Mouse (Mus musculus): ENCODE data around the gene Mettl7b. TPM values are rescaled to one million over a fixed set of nuclear protein-coding genes. Genes with fewer than 3 reads are reported as not detected.

The Mettl7b gene
- total and polyA plus RNA-seq, 2 experiments from 2014 or later, result not detected

- ATAC-seq (ENCODE audit: insufficient read depth, low read depth) (no peak), DNase-seq (ENCODE audit: low spot score) (no peak)
- no peak overlapping the region for H3K4me3 ChIP-seq (ENCODE audit: low read depth, low read length)
- 75% methylated on average over 1 of the region's 1 CpGs for WGBS
- peaks cover 21% of the 10 kb centered on the region for H3K4me1 ChIP-seq (ENCODE audit: control insufficient read depth, insufficient read depth)
- H3K9me3 ChIP-seq (replicated peaks; ENCODE audit: control insufficient read depth, low read length), result no peaks in the 10 kb centered on the region
- H3K27ac ChIP-seq (ENCODE audit: low read depth), result peak overlapping the region; percentile 91
- no peak overlapping the region for H3K9ac ChIP-seq (replicated peaks; ENCODE audit: low read depth, low read length)
- no peak for TF ChIP-seq CTCF (IDR thresholded peaks at IDR 0.05; ENCODE audit: low read depth)
- TF ChIP-seq EP300 (IDR thresholded peaks at IDR 0.05; ENCODE audit: low read depth), result no peak
- peaks cover 18% of the 10 kb centered on the region for H3K36me3 ChIP-seq (replicated peaks; ENCODE audit: control insufficient read depth, insufficient read depth, low read length)
- no peaks in the 10 kb centered on the region for H3K27me3 ChIP-seq (ENCODE audit: control insufficient read depth, insufficient read depth, low read length)
- no peak overlapping the region for H3K4me2 ChIP-seq (ENCODE audit: low read depth, low read length)
These were observed 39.5 kb downstream of the Mettl7b start for GRCm38 (mm10) chr10:128921251-128921650.

GRCm38 (mm10) chr10:128920736-128921161 is 40.0 kb downstream of the Mettl7b start:
- H3K27me3 ChIP-seq (ENCODE audit: control insufficient read depth, insufficient read depth, low read length), result no peaks in the 10 kb centered on the region
- no peak overlapping the region for H3K9ac ChIP-seq (replicated peaks; ENCODE audit: low read depth, low read length)
- H3K36me3 ChIP-seq (replicated peaks; ENCODE audit: control insufficient read depth, insufficient read depth, low read length), result peaks cover 21% of the 10 kb centered on the region
- peaks cover 21% of the 10 kb centered on the region for H3K4me1 ChIP-seq (ENCODE audit: control insufficient read depth, insufficient read depth)
- H3K27ac ChIP-seq (ENCODE audit: low read depth), result peak overlapping the region; percentile 91
- ATAC-seq (ENCODE audit: insufficient read depth, low read depth), result no peak
- TF ChIP-seq CTCF (IDR thresholded peaks at IDR 0.05; ENCODE audit: low read depth) (no peak), EP300 (IDR thresholded peaks at IDR 0.05; ENCODE audit: low read depth) (no peak)
- H3K4me2 ChIP-seq (ENCODE audit: low read depth, low read length), result no peak overlapping the region
- DNase-seq (ENCODE audit: low spot score), result no peak
- H3K9me3 ChIP-seq (replicated peaks; ENCODE audit: control insufficient read depth, low read length), result no peaks in the 10 kb centered on the region
- no peak overlapping the region for H3K4me3 ChIP-seq (ENCODE audit: low read depth, low read length)
- 46% methylated on average over 3 of the region's 3 CpGs for WGBS

- Histone ChIP-seq H3K4me3 (ENCODE audit: low read depth, low read length) (no peak overlapping the region), H3K9ac (replicated peaks; ENCODE audit: low read depth, low read length) (no peak overlapping the region), H3K27ac (ENCODE audit: low read depth) (peak overlapping the region; percentile 91), H3K9me3 (replicated peaks; ENCODE audit: control insufficient read depth, low read length) (no peaks in the 10 kb centered on the region), H3K4me1 (ENCODE audit: control insufficient read depth, insufficient read depth) (peaks cover 21% of the 10 kb centered on the region), H3K36me3 (replicated peaks; ENCODE audit: control insufficient read depth, insufficient read depth, low read length) (peaks cover 21% of the 10 kb centered on the region), H3K4me2 (ENCODE audit: low read depth, low read length) (no peak overlapping the region), H3K27me3 (ENCODE audit: control insufficient read depth, insufficient read depth, low read length) (no peaks in the 10 kb centered on the region)
- no peak for ATAC-seq (ENCODE audit: insufficient read depth, low read depth)
- 72% methylated on average over 7 of the region's 7 CpGs for WGBS
- TF ChIP-seq EP300 (IDR thresholded peaks at IDR 0.05; ENCODE audit: low read depth) (no peak), CTCF (IDR thresholded peaks at IDR 0.05; ENCODE audit: low read depth) (no peak)
- no peak for DNase-seq (ENCODE audit: low spot score)
These were observed 40.8 kb downstream of the Mettl7b start for GRCm38 (mm10) chr10:128919966-128920365.

- Histone ChIP-seq H3K36me3 (replicated peaks; ENCODE audit: control insufficient read depth, insufficient read depth, low read length) (peaks cover 27% of the 10 kb centered on the region), H3K4me1 (ENCODE audit: control insufficient read depth, insufficient read depth) (peaks cover 20% of the 10 kb centered on the region), H3K9me3 (replicated peaks; ENCODE audit: control insufficient read depth, low read length) (no peaks in the 10 kb centered on the region), H3K27me3 (ENCODE audit: control insufficient read depth, insufficient read depth, low read length) (no peaks in the 10 kb centered on the region), H3K27ac (ENCODE audit: low read depth) (peak overlapping the region; percentile 22; the same call in 1 of the 2 replicates), H3K4me2 (ENCODE audit: low read depth, low read length) (no peak overlapping the region), H3K9ac (replicated peaks; ENCODE audit: low read depth, low read length) (0 out of 2 replicates have a peak overlapping the region, but pooled peaks have one; percentile 26), H3K4me3 (ENCODE audit: low read depth, low read length) (no peak overlapping the region)
- DNase-seq (ENCODE audit: low spot score), result no peak
- TF ChIP-seq EP300 (IDR thresholded peaks at IDR 0.05; ENCODE audit: low read depth) (no peak), CTCF (IDR thresholded peaks at IDR 0.05; ENCODE audit: low read depth) (no peak)
- no peak for ATAC-seq (ENCODE audit: insufficient read depth, low read depth)
- 33% methylated on average over 6 of the region's 6 CpGs for WGBS
These were observed 41.6 kb downstream of the Mettl7b start for GRCm38 (mm10) chr10:128919203-128919631.

- no peak for ATAC-seq (ENCODE audit: insufficient read depth, low read depth)
- DNase-seq (ENCODE audit: low spot score), result no peak
- Histone ChIP-seq H3K4me1 (ENCODE audit: control insufficient read depth, insufficient read depth) (peaks cover 12% of the 10 kb centered on the region), H3K4me3 (ENCODE audit: low read depth, low read length) (no peak overlapping the region), H3K9ac (replicated peaks; ENCODE audit: low read depth, low read length) (no peak overlapping the region), H3K27me3 (ENCODE audit: control insufficient read depth, insufficient read depth, low read length) (no peaks in the 10 kb centered on the region), H3K36me3 (replicated peaks; ENCODE audit: control insufficient read depth, insufficient read depth, low read length) (peaks cover 30% of the 10 kb centered on the region), H3K4me2 (ENCODE audit: low read depth, low read length) (no peak overlapping the region), H3K9me3 (replicated peaks; ENCODE audit: control insufficient read depth, low read length) (no peaks in the 10 kb centered on the region), H3K27ac (ENCODE audit: low read depth) (no peak overlapping the region; the same call in 1 of the 2 replicates)
- WGBS, result 50% methylated on average over 7 of the region's 7 CpGs
- TF ChIP-seq EP300 (IDR thresholded peaks at IDR 0.05; ENCODE audit: low read depth), result no peak
- TF ChIP-seq CTCF (IDR thresholded peaks at IDR 0.05; ENCODE audit: low read depth), result no peak
These were observed 42.5 kb downstream of the Mettl7b start for GRCm38 (mm10) chr10:128918246-128918645.

GRCm38 (mm10) chr10:128917400-128917799 is 43.4 kb downstream of the Mettl7b start:
- Histone ChIP-seq H3K4me2 (ENCODE audit: low read depth, low read length) (no peak overlapping the region), H3K27ac (ENCODE audit: low read depth) (no peak overlapping the region), H3K36me3 (replicated peaks; ENCODE audit: control insufficient read depth, insufficient read depth, low read length) (peaks cover 32% of the 10 kb centered on the region), H3K4me1 (ENCODE audit: control insufficient read depth, insufficient read depth) (peaks cover 7% of the 10 kb centered on the region), H3K27me3 (ENCODE audit: control insufficient read depth, insufficient read depth, low read length) (no peaks in the 10 kb centered on the region), H3K9ac (replicated peaks; ENCODE audit: low read depth, low read length) (no peak overlapping the region), H3K4me3 (ENCODE audit: low read depth, low read length) (no peak overlapping the region), H3K9me3 (replicated peaks; ENCODE audit: control insufficient read depth, low read length) (no peaks in the 10 kb centered on the region)
- no peak for TF ChIP-seq CTCF (IDR thresholded peaks at IDR 0.05; ENCODE audit: low read depth)
- TF ChIP-seq EP300 (IDR thresholded peaks at IDR 0.05; ENCODE audit: low read depth), result no peak
- DNase-seq (ENCODE audit: low spot score), result no peak
- 87% methylated on average over 6 of the region's 6 CpGs for WGBS
- ATAC-seq (ENCODE audit: insufficient read depth, low read depth), result no peak
